In the genomic region with DNA sequence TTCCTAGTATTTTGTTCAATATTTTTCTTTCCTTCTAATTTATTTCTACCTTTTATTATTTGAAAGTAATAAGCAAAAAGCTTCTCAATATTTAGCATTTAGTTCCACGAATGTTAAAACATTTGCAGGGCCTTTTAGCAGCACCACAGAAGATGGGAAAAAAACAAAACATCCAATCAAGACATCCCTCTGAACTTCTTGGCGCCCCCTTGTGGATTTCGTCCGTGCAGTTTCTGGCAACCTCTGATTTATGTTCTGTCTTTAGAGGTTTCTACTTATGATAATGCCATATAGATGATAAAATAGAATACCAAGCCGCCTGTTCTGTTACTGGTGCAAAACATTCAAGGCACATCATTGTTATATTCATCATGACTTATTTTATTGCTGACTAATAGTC, we compare ENCODE assay signal across 8 mouse cellular contexts.
DNase-seq lines count a peak whose midpoint lies in the region; ATAC-seq lines count a peak whose summit lies in the region.

No protein-coding gene starts in this region.

- peak; percentile 2 for DNase-seq in heart, adult 8-10 months (ENCODE audit: low spot score)
- peak; percentile 3 for DNase-seq in thymus, postnatal 0 days (ENCODE audit: low spot score)
- no peak for DNase-seq in thymus, postnatal 36 days
- peak; percentile 80 for DNase-seq in cerebellum, postnatal 10 days
- peak; percentile 33 for DNase-seq in kidney, postnatal 14 days

- no peaks in the 10 kb centered on the region for H3K9me3 ChIP-seq in heart, embryonic 11.5 days (replicated peaks; ENCODE audit: control insufficient read depth, low read length)

- H3K27me3 ChIP-seq in heart, embryonic 11.5 days (ENCODE audit: control insufficient read depth, insufficient read depth, low read length), result no peaks in the 10 kb centered on the region

- no peak for ATAC-seq in heart, embryonic 11.5 days (replicated peaks; ENCODE audit: insufficient number of reproducible peaks, low FRiP score, low TSS enrichment)
- ATAC-seq in megakaryocyte progenitor cell, adult 5-6 weeks (replicated peaks; ENCODE audit: poor library complexity), result peak; percentile 90
- ATAC-seq in CD4-positive, CD25-positive, alpha-beta regulatory T cell, adult 4 months, result no peak

- H3K4me3 ChIP-seq in heart, embryonic 11.5 days (ENCODE audit: low read depth, low read length), result no peak overlapping the region

- H3K27ac ChIP-seq in heart, embryonic 11.5 days (ENCODE audit: low read depth, low read length), result no peak overlapping the region

- no peak overlapping the region for H3K9ac ChIP-seq in heart, embryonic 11.5 days (ENCODE audit: low read depth, low read length)

- H3K4me2 ChIP-seq in heart, embryonic 11.5 days, result no peak overlapping the region

- H3K36me3 ChIP-seq in heart, embryonic 11.5 days (ENCODE audit: control insufficient read depth, insufficient read depth, low read length), result no peaks in the 10 kb centered on the region

- no peaks in the 10 kb centered on the region for H3K4me1 ChIP-seq in heart, embryonic 11.5 days (ENCODE audit: control insufficient read depth, insufficient read depth, low read length)

- WGBS in heart, embryonic 11.5 days (ENCODE audit: insufficient replicate concordance), result 9% methylated on average over 5 of the region's 5 CpGs

Comparison
In these comparisons a context has a peak if more than half of its experiments do, and no peak if none do; other contexts are left out.
1. DNase-seq: peak in heart, adult 8-10 months (single experiment), thymus, postnatal 0 days (single experiment), cerebellum, postnatal 10 days (2 of 2) and kidney, postnatal 14 days (single experiment); none in thymus, postnatal 36 days (0 of 2).